Mouse (Mus musculus): ENCODE measurements around the gene Prr5l. TPM values are rescaled to one million over a fixed set of nuclear protein-coding genes. Genes with fewer than 3 reads are reported as not detected.
"Not testable (repeated sequence)": the region's sequence is repeated elsewhere in the genome, so short reads cannot be mapped to it uniquely, and the experiment has no call there.

Prr5l gene
- polyA plus RNA-seq, 1 experiment from 2014 or later: 16.5 TPM

GRCm38 (mm10) chr2:101752402-101752801 is 130.4 kb downstream of the Prr5l start:
- no peak for ATAC-seq
- Histone ChIP-seq H3K4me3 (replicated peaks) (no peak overlapping the region), H3K36me3 (no peaks in the 10 kb centered on the region), H3K27me3 (replicated peaks) (no peaks in the 10 kb centered on the region), H3K4me1 (replicated peaks) (0 out of 2 replicates have a peak, but pooled peaks cover 3% of the 10 kb centered on the region), H3K27ac (no peak overlapping the region), H3K9ac (no peak overlapping the region), H3K9me3 (no peaks in the 10 kb centered on the region), H3K4me2 (replicated peaks) (no peak overlapping the region)
- WGBS: 76% methylated on average over 7 of the region's 7 CpGs

- Histone ChIP-seq H3K9me3 (no peaks in the 10 kb centered on the region), H3K36me3 (no peaks in the 10 kb centered on the region), H3K9ac (no peak overlapping the region), H3K4me3 (replicated peaks) (no peak overlapping the region), H3K4me2 (replicated peaks) (no peak overlapping the region), H3K27me3 (replicated peaks) (no peaks in the 10 kb centered on the region), H3K4me1 (replicated peaks) (0 out of 2 replicates have a peak, but pooled peaks cover 3% of the 10 kb centered on the region), H3K27ac (no peak overlapping the region)
- 0 out of 2 replicates have a peak, but pooled peaks have one; percentile 56 for ATAC-seq
- WGBS: 23% methylated on average over 4 of the region's 4 CpGs
Observed at GRCm38 (mm10) chr2:101751236-101751922, 131.4 kb downstream of the Prr5l start.

- no peak for ATAC-seq
- no peaks in the 10 kb centered on the region for H3K9me3 ChIP-seq
- 95% methylated on average over 7 of the region's 7 CpGs for WGBS
- no peak overlapping the region for H3K4me3 ChIP-seq (replicated peaks)
- H3K27ac ChIP-seq: no peak overlapping the region
- no peak overlapping the region for H3K4me2 ChIP-seq (replicated peaks)
- H3K4me1 ChIP-seq (replicated peaks): no peaks in the 10 kb centered on the region
- H3K9ac ChIP-seq: no peak overlapping the region
- H3K36me3 ChIP-seq: no peaks in the 10 kb centered on the region
- H3K27me3 ChIP-seq (replicated peaks): no peaks in the 10 kb centered on the region
Observed at GRCm38 (mm10) chr2:101746537-101746936, 136.3 kb downstream of the Prr5l start.

- not testable (repeated sequence) for H3K9ac ChIP-seq; H3K4me3 ChIP-seq (replicated peaks); ATAC-seq; H3K4me1 ChIP-seq (replicated peaks); H3K4me2 ChIP-seq (replicated peaks); H3K9me3 ChIP-seq; H3K27ac ChIP-seq; H3K36me3 ChIP-seq; H3K27me3 ChIP-seq (replicated peaks)
- WGBS: 91% methylated on average over 2 of the region's 2 CpGs
Observed at GRCm38 (mm10) chr2:101745656-101746055, 137.2 kb downstream of the Prr5l start.

- Histone ChIP-seq H3K4me3 (replicated peaks) (no peak overlapping the region), H3K4me2 (replicated peaks) (no peak overlapping the region), H3K9ac (no peak overlapping the region), H3K27ac (no peak overlapping the region), H3K27me3 (replicated peaks) (no peaks in the 10 kb centered on the region), H3K9me3 (no peaks in the 10 kb centered on the region), H3K4me1 (replicated peaks) (no peaks in the 10 kb centered on the region), H3K36me3 (no peaks in the 10 kb centered on the region)
- no peak for ATAC-seq
- 72% methylated on average over 7 of the region's 7 CpGs for WGBS
Observed at GRCm38 (mm10) chr2:101742072-101742860, 140.6 kb downstream of the Prr5l start.

GRCm38 (mm10) chr2:101741653-101742052 is 141.2 kb downstream of the Prr5l start:
- ATAC-seq: 0 out of 2 replicates have a peak, but pooled peaks have one; percentile 34
- no peak overlapping the region for H3K9ac ChIP-seq
- 55% methylated on average over 8 of the region's 8 CpGs for WGBS

GRCm38 (mm10) chr2:101739914-101740313 is 142.9 kb downstream of the Prr5l start:
- H3K4me3 ChIP-seq (replicated peaks): no peak overlapping the region
- no peak for ATAC-seq
- H3K9ac ChIP-seq: no peak overlapping the region
- no peak overlapping the region for H3K27ac ChIP-seq
- no peaks in the 10 kb centered on the region for H3K36me3 ChIP-seq
- H3K9me3 ChIP-seq: no peaks in the 10 kb centered on the region
- H3K4me2 ChIP-seq (replicated peaks): no peak overlapping the region
- H3K27me3 ChIP-seq (replicated peaks): no peaks in the 10 kb centered on the region
- H3K4me1 ChIP-seq (replicated peaks): no peaks in the 10 kb centered on the region
- 68% methylated on average over 5 of the region's 5 CpGs for WGBS

More at GRCm38 (mm10) chr2:101741653-101742052, 141.2 kb downstream of the Prr5l start:
- H3K4me2 ChIP-seq (replicated peaks): no peak overlapping the region
- H3K4me1 ChIP-seq (replicated peaks): no peaks in the 10 kb centered on the region
- no peak overlapping the region for H3K27ac ChIP-seq
- H3K27me3 ChIP-seq (replicated peaks): no peaks in the 10 kb centered on the region
- no peaks in the 10 kb centered on the region for H3K36me3 ChIP-seq
- no peaks in the 10 kb centered on the region for H3K9me3 ChIP-seq
- H3K4me3 ChIP-seq (replicated peaks): no peak overlapping the region

GRCm38 (mm10) chr2:101733564-101733963 is 149.3 kb downstream of the Prr5l start:
- H3K4me2 ChIP-seq (replicated peaks): no peak overlapping the region
- ATAC-seq: no peak
- H3K4me3 ChIP-seq (replicated peaks): no peak overlapping the region
- H3K4me1 ChIP-seq (replicated peaks): no peaks in the 10 kb centered on the region
- H3K9ac ChIP-seq: no peak overlapping the region
- WGBS: 49% methylated on average over 3 of the region's 3 CpGs
- no peaks in the 10 kb centered on the region for H3K9me3 ChIP-seq
- no peaks in the 10 kb centered on the region for H3K27me3 ChIP-seq (replicated peaks)
- H3K27ac ChIP-seq: no peak overlapping the region
- no peaks in the 10 kb centered on the region for H3K36me3 ChIP-seq

GRCm38 (mm10) chr2:101732777-101733210 is 150.0 kb downstream of the Prr5l start:
- Histone ChIP-seq H3K4me2 (replicated peaks) (no peak overlapping the region), H3K27me3 (replicated peaks) (no peaks in the 10 kb centered on the region), H3K4me3 (replicated peaks) (no peak overlapping the region), H3K4me1 (replicated peaks) (no peaks in the 10 kb centered on the region), H3K27ac (no peak overlapping the region), H3K9ac (no peak overlapping the region), H3K36me3 (no peaks in the 10 kb centered on the region), H3K9me3 (no peaks in the 10 kb centered on the region)
- ATAC-seq: no peak
- 77% methylated on average over 10 of the region's 10 CpGs for WGBS

- H3K9me3 ChIP-seq: no peaks in the 10 kb centered on the region
- H3K27me3 ChIP-seq (replicated peaks): no peaks in the 10 kb centered on the region
- H3K9ac ChIP-seq: no peak overlapping the region
- no peaks in the 10 kb centered on the region for H3K36me3 ChIP-seq
- ATAC-seq: no peak
- no peaks in the 10 kb centered on the region for H3K4me1 ChIP-seq (replicated peaks)
- H3K4me3 ChIP-seq (replicated peaks): no peak overlapping the region
- H3K4me2 ChIP-seq (replicated peaks): no peak overlapping the region
- no peak overlapping the region for H3K27ac ChIP-seq
Observed at GRCm38 (mm10) chr2:101730972-101731371, 151.9 kb downstream of the Prr5l start.

- Histone ChIP-seq H3K27ac (no peak overlapping the region), H3K9ac (no peak overlapping the region), H3K9me3 (no peaks in the 10 kb centered on the region), H3K27me3 (replicated peaks) (no peaks in the 10 kb centered on the region), H3K4me1 (replicated peaks) (no peaks in the 10 kb centered on the region), H3K4me3 (replicated peaks) (no peak overlapping the region), H3K36me3 (no peaks in the 10 kb centered on the region), H3K4me2 (replicated peaks) (no peak overlapping the region)
- 61% methylated on average over 1 of the region's 1 CpGs for WGBS
- ATAC-seq: no peak
Observed at GRCm38 (mm10) chr2:101729472-101729871, 153.4 kb downstream of the Prr5l start.

GRCm38 (mm10) chr2:101727787-101728186 is 155.0 kb downstream of the Prr5l start:
- no peaks in the 10 kb centered on the region for H3K36me3 ChIP-seq

More at GRCm38 (mm10) chr2:101727787-101728186, 155.0 kb downstream of the Prr5l start:
- Histone ChIP-seq H3K27ac (no peak overlapping the region), H3K4me1 (replicated peaks) (no peaks in the 10 kb centered on the region), H3K9me3 (no peaks in the 10 kb centered on the region), H3K4me3 (replicated peaks) (no peak overlapping the region), H3K9ac (no peak overlapping the region), H3K4me2 (replicated peaks) (no peak overlapping the region), H3K27me3 (replicated peaks) (no peaks in the 10 kb centered on the region)
- ATAC-seq: no peak

Data from intestine, embryonic 15.5 days (tissue).